Mouse (Mus musculus): ENCODE measurements at regions not wholly inside any gene's neighbourhood (a gene's known extent, or its start where the extent isn't known, plus 50 kb on each side); places are given as distances from the start of the nearest gene placed in this dataset.

GRCm38 (mm10) chr14:25373167-25373566 lies 85.8 kb upstream of the Zmiz1 start:
- CTCF ChIA-PET, result interaction anchor here (0.7 kb wide), 1 partner anchor 224 kb away, joined by 3 read pairs; no protein-coding TSS in a partner anchor

GRCm38 (mm10) chr14:25375001-25375400 lies 84.0 kb upstream of the Zmiz1 start:
- CTCF ChIA-PET, result no interaction called here

- CTCF ChIA-PET, result no interaction called here
Observed at GRCm38 (mm10) chr14:25377091-25377490, 81.9 kb upstream of the Zmiz1 start.

- CTCF ChIA-PET, result interaction anchor here (0.6 kb wide), 1 partner anchor 83 kb away, joined by 3 read pairs; no protein-coding TSS in a partner anchor
Observed at GRCm38 (mm10) chr14:25377554-25377899, 81.5 kb upstream of the Zmiz1 start.

DNA sequence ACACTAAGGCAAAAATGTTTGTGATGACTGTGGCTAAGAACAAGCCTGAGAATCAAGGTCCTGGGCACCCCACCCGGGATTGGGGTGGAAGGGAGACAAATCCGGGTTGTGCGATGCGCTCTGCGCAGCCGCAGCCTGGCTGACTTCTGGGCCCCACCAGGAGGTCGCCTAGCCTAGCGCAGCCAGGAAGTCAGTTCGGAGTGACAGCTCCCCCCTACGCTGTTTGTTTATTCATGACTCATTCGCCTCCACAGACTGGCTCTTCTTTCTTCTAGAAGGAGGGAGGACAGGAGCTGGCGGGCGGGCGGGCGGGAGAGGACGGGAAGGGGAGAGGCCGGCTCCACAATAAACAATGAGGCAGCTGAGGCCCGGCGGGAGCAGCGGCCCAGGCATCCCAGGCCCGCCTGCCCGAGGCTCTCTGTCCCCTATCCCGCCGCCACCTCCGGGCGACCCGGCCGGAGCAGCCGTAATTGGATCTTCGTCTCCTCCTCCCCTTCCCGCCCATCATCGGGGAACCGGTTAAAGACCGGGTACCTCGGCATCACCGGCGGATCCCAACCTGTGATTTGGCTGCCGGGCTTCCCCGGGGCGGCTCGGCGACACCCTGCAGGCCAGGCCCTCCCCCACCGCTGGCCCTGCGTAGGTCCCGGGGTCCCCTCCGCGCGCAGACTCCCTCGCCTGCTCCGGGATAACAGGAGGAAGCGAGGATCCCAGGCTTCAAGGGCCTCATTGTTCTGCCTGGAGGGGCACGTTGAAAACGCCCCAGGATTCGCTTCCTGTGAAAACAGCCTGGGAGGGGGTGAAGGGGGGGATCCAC lies 80.9 kb upstream of the Zmiz1 start:
- CTCF ChIA-PET, result interaction anchor here (0.6 kb wide), 2 partner anchors 82 to 183 kb away, joined by 3 to 4 read pairs; no protein-coding TSS in a partner anchor

DNA sequence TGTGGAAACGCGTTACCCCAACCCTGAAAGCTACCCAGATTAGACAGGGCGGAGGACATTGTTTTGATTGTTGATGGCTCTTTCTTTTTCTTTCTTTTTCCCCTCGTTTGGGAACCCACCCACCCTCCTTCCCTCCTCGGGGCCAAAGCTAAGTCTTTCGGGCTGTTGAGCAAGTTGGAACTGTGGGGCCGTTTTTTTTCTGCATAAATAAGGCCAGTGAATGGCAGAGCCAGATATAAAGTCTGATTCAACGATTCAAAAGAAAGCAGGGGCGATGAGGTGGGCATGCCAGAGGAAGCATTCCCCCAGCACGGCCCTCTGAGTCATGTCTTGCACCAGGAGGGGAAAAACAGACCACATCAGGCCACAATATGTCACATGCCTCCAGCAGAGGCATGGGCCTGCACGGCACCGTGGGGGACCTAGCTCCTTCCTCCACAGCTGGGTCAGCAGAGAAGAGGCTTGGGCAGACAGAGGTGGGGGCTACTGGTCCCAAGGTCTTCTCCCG lies 80.2 kb upstream of the Zmiz1 start:
- CTCF ChIA-PET, result interaction anchor here (0.6 to 0.8 kb wide), 2 partner anchors 121 to 183 kb away, joined by 4 to 28 read pairs; no protein-coding TSS in a partner anchor

DNA sequence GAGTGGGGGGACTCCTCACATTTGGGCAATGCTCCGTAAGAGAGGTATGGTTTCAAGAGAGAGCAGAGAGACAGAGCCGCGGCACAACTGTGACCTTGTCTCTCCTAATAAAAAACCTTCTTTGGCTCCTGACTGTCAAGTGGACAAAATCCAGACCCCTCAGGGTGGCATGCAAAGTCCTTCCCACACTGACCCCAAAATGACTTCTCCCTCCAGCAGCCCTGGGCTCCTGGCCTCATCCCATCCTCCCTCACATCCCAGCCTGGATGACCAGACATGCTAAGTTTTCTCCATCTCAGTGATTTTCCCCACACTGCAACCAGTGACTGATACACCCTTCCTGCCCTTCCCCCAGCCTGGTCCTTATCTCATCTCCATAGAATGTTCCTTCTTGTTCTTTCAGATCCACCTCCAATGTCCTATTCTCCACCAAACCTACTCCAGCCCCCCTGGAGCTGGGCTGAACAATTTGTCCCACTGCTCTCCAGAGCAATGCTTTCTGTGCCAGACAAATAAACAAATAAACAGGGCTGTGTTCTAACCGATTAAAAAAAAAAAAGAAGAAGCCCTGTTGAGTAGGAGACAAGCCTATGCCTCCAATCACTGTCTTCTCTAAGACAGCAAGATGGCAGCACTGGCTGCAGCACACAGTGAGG lies 75.7 kb upstream of the Zmiz1 start:
- CTCF ChIA-PET, result interaction anchor here (0.5 kb wide), 1 partner anchor 319 kb away, joined by 7 read pairs; no protein-coding TSS in a partner anchor

DNA sequence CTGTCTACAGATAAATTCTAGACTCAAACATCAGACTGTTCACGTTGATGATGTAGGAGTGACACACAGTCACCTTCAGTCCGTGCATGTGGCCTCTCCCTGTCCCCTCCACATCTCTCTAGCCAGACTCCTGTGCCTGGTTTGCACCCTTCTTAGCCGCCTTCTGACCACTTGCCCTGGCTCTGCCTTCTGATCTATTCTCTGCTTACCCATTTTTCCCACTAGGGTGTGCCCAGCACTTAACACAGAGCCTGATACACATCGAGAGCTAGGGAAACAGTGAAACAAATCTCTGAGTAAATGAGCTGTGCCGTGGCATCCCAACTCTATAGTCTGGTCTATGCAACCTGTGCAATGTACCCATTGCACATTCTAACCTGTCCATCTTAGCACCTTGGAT lies 73.3 kb upstream of the Zmiz1 start:
- CTCF ChIA-PET, result no interaction called here

DNA sequence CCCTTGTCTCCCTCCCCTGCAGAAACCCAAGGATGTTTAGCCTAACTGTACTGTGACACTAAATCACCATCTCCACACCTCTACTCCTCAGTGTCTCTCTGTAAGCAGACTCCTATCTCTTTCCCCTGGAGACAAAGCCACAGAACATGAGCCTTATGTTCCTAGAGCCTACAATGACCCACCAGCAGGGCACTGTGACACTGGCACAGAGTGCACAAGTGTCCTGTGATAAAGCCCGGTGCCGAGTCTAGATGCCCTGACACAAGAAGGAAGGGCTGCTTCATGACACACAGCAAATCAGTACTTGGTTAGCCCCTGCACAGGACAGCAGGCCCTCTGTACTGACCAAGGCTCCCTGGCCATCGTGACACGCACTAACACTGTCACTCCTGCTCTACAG lies 71.2 kb upstream of the Zmiz1 start:
- CTCF ChIA-PET, result no interaction called here

DNA sequence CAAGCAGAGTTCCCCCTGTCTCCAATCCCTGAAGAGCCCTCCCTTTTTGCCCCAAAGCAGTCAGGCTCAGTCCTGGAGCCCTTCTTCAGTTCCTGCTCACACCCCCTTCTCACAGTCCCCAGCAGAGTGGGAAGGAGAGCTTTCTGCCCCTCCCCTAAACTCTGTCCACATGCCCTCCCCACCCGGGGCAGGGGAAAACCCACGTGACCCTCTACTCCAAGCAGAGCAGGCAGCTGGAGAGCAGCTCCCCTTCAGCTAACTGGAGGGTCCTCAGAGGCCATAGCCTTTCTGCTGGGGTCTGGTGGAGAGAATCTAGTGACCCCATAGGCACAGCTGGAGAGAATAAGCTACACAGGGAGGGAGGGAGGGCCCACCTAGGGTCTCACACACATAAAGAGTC lies 69.7 kb upstream of the Zmiz1 start:
- CTCF ChIA-PET, result no interaction called here

DNA sequence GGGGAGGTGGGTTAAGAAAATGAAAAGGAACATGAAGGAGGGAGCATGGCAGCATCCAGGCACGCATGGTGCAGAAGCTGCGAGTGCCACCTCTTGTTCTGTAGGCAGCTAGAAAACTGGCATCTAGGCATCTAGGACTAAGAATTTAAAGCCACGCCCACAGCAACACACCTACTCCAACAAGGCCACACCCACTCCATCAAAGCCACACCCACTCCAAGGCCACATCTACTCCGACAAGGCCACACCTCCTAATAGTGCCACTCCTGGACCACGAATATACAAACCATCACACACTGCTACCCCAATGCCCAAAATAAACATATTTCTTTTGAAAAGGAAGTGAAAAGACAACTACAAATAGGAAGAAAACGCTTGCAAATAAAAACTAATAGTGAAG lies 66.6 kb upstream of the Zmiz1 start:
- CTCF ChIA-PET, result no interaction called here

DNA sequence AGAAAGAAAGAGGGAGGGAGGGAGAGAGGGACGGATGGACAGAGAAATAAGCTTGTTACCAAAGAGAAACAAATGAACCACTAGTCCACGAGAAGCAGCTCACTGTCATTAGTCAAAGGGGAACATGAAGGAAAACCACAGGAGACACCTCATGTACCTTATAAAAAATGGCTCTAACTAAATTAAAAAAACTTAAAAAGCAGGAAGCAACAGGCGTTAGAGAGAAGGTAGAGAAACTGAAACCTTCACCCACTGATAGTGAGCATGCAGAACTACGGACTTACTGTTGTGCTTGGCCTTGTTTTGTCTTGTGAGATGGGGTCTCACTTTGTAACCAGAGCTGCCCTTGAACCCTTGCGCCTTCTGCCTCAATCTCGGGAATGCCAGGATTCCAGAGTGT lies 66.0 kb upstream of the Zmiz1 start:
- CTCF ChIA-PET, result no interaction called here

DNA sequence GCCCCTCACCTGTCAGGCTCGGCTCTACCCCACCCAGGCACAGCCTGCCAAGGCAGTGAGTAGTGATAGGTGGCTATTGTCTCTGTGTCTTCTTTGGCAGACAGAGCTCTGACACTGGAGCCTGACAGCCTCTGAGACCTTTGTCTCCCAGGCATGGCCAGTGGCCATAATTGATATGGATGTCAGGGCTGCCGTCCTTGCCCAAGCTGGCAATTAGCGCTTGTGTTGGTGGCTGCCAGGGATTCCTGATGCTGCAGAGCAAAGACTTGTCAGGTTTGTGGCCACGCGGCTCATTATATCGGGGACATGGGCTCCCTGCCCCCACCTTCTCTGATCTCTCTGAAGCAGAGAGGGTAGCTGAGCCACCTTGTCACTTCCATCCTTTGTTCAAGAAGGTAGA lies 64.1 kb upstream of the Zmiz1 start:
- CTCF ChIA-PET, result interaction anchor here (0.6 kb wide), 1 partner anchor 10 kb away, joined by 3 read pairs; no protein-coding TSS in a partner anchor

GRCm38 (mm10) chr14:25396990-25397531 lies 61.9 kb upstream of the Zmiz1 start:
- CTCF ChIA-PET, result interaction anchor here (0.6 kb wide), 1 partner anchor 27 kb away, joined by 3 read pairs; no protein-coding TSS in a partner anchor

- CTCF ChIA-PET, result no interaction called here
Observed at GRCm38 (mm10) chr14:25397751-25398150, 61.2 kb upstream of the Zmiz1 start.

DNA sequence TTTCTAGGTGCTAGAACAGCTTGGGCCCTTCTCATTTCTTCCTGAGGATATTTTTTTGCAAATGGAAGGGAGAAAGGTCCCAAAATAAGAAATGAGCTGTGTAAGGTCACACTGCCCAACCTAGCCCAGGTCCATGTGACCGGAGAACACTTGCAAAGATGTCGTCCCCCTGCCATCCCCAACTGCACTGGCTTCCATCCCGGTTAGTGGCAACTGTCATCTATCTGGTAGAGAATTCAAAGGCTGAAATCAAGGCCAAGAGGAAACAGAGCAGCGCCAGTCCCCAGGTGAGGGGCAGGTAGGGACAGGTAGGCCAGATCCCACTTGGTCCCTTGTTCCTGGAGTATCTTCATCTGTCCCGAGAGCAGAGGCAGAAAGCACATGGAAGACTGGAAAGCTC lies 60.2 kb upstream of the Zmiz1 start:
- CTCF ChIA-PET, result no interaction called here

GRCm38 (mm10) chr14:25399286-25399685 lies 59.7 kb upstream of the Zmiz1 start:
- CTCF ChIA-PET, result no interaction called here

- CTCF ChIA-PET, result no interaction called here
Observed at GRCm38 (mm10) chr14:25401104-25401963, 57.7 kb upstream of the Zmiz1 start.

- CTCF ChIA-PET, result no interaction called here
Observed at GRCm38 (mm10) chr14:25402409-25402808, 56.6 kb upstream of the Zmiz1 start.

GRCm38 (mm10) chr14:25405191-25405590 lies 53.8 kb upstream of the Zmiz1 start:
- CTCF ChIA-PET, result interaction anchor here (0.6 kb wide), 1 partner anchor 10 kb away, joined by 3 read pairs; no protein-coding TSS in a partner anchor

GRCm38 (mm10) chr14:25406059-25406458 lies 52.9 kb upstream of the Zmiz1 start:
- CTCF ChIA-PET, result no interaction called here

GRCm38 (mm10) chr14:25406613-25407012 lies 52.4 kb upstream of the Zmiz1 start:
- CTCF ChIA-PET, result no interaction called here

Data from spleen, embryonic (tissue).